Mouse (Mus musculus) neural tube, embryonic 11.5 days (tissue): ENCODE measurements around the gene Ttbk1. TPM values are rescaled to one million over a fixed set of nuclear protein-coding genes. Genes with fewer than 3 reads are reported as not detected.
"Not testable (repeated sequence)": the region's sequence is repeated elsewhere in the genome, so short reads cannot be mapped to it uniquely, and the experiment has no call there.

ENCODE experiments used
- ATAC-seq: fragments of 200-750 bp; cut with Nextera tagmentation; 2 replicates; pipeline ENCODE4 v1.8.0; 2017; ENCODE audit warnings: moderate number of reproducible peaks, mild to moderate bottlenecking, moderate TSS enrichment, moderate library complexity; ENCODE audit not compliant: insufficient read depth, low FRiP score, low TSS enrichment
- DNase-seq: peaks from one replicate; pipeline ENCODE4 v3.0.0-alpha.2; 2015; ENCODE audit warnings: low spot score
- H3K27ac ChIP-seq: fragments of 300-500 bp; sonication (generic); 2 replicates; pipeline ENCODE4 v1.5.1; 2014; ENCODE audit warnings: low read depth, mild to moderate bottlenecking, low read length
- H3K27me3 ChIP-seq: fragments of 300-500 bp; sonication (generic); 2 replicates; pipeline ENCODE4 v1.6.1; 2014; ENCODE audit warnings: mild to moderate bottlenecking, low read length, mixed read lengths; ENCODE audit not compliant: control insufficient read depth, insufficient read depth
- H3K36me3 ChIP-seq: fragments of 300-500 bp; sonication (generic); 2 replicates; pipeline ENCODE4 v1.6.1; 2014; ENCODE audit warnings: mild to moderate bottlenecking, low read length, moderate library complexity, mixed read lengths; ENCODE audit not compliant: control insufficient read depth, insufficient read depth
- H3K4me1 ChIP-seq: fragments of 300-500 bp; sonication (generic); 2 replicates; pipeline ENCODE4 v1.6.1; 2014; ENCODE audit warnings: low read length, mixed read lengths; ENCODE audit not compliant: control insufficient read depth, insufficient read depth
- H3K4me2 ChIP-seq: fragments of 300-500 bp; sonication (generic); 2 replicates; pipeline ENCODE4 v1.6.1; 2014; ENCODE audit warnings: low read depth, mild to moderate bottlenecking, moderate library complexity
- H3K4me3 ChIP-seq: fragments of 300-500 bp; sonication (generic); 2 replicates; pipeline ENCODE4 v1.5.1; 2014; ENCODE audit warnings: low read depth, low read length
- H3K9ac ChIP-seq: fragments of 300-500 bp; sonication (generic); 2 replicates; pipeline ENCODE4 v1.6.1; 2014; ENCODE audit warnings: mild to moderate bottlenecking, low read length
- H3K9me3 ChIP-seq: fragments of 300-500 bp; sonication (generic); 2 replicates; pipeline ENCODE4 v1.6.1; 2016; ENCODE audit warnings: low read length; ENCODE audit not compliant: control insufficient read depth
- WGBS: fragments of 180-500 bp; shearing (Covaris S2); extraction: QIAGEN DNeasy Blood & Tissue Kit; methylation state at CpG from one replicate; pipeline ENCODE4 v1.1.7; 2014; 5-methylcytosine and 5-hydroxymethylcytosine counted together
- polyA plus RNA-seq: library from polyadenylated mRNA; unstranded; fragments of >200 nt; fragmentation: Nextera tagmentation; extraction: Ambion mirVana; gene quantifications from 2 replicates; pipeline ENCODE4 v1.2.1, GENCODE M21; 2014

The Ttbk1 gene
- polyA plus RNA-seq, 1 experiment from 2014 or later = 3.1 TPM

- Histone ChIP-seq H3K9me3 (no peaks in the 10 kb centered on the region), H3K9ac (no peak overlapping the region), H3K4me1 (no peaks in the 10 kb centered on the region), H3K4me3 (no peak overlapping the region), H3K36me3 (no peaks in the 10 kb centered on the region), H3K4me2 (no peak overlapping the region), H3K27me3 (no peaks in the 10 kb centered on the region), H3K27ac (no peak overlapping the region)
- DNase-seq (peak; percentile 43), ATAC-seq (no peak)
- WGBS = 50% methylated on average over 11 of the region's 11 CpGs
Observed at GRCm38 (mm10) chr17:46511059-46511710, 23.7 kb upstream of the Ttbk1 start.

GRCm38 (mm10) chr17:46505617-46506016 lies 18.1 kb upstream of the Ttbk1 start:
- H3K4me1 ChIP-seq = no peaks in the 10 kb centered on the region
- H3K27ac ChIP-seq = no peak overlapping the region
- no peaks in the 10 kb centered on the region for H3K36me3 ChIP-seq
- no peaks in the 10 kb centered on the region for H3K9me3 ChIP-seq
- no peaks in the 10 kb centered on the region for H3K27me3 ChIP-seq
- ATAC-seq (no peak), DNase-seq (no peak)
- no peak overlapping the region for H3K9ac ChIP-seq
- 86% methylated on average over 3 of the region's 3 CpGs for WGBS
- H3K4me2 ChIP-seq = no peak overlapping the region
- H3K4me3 ChIP-seq = no peak overlapping the region

- Histone ChIP-seq H3K36me3 (no peaks in the 10 kb centered on the region), H3K4me3 (no peak overlapping the region), H3K27ac (no peak overlapping the region), H3K9ac (no peak overlapping the region), H3K27me3 (no peaks in the 10 kb centered on the region), H3K4me2 (no peak overlapping the region), H3K4me1 (no peaks in the 10 kb centered on the region), H3K9me3 (no peaks in the 10 kb centered on the region)
- DNase-seq (no peak), ATAC-seq (no peak)
- WGBS = 78% methylated on average over 14 of the region's 14 CpGs
Observed at GRCm38 (mm10) chr17:46503847-46504638, 16.6 kb upstream of the Ttbk1 start.

GRCm38 (mm10) chr17:46502775-46503174 lies 15.3 kb upstream of the Ttbk1 start:
- no peak overlapping the region for H3K4me3 ChIP-seq
- WGBS = 92% methylated on average over 2 of the region's 2 CpGs
- peaks cover 2% of the 10 kb centered on the region; the same call in 1 of the 2 replicates for H3K36me3 ChIP-seq
- no peaks in the 10 kb centered on the region for H3K9me3 ChIP-seq
- H3K4me1 ChIP-seq = no peaks in the 10 kb centered on the region
- H3K27ac ChIP-seq = no peak overlapping the region
- H3K27me3 ChIP-seq = no peaks in the 10 kb centered on the region
- no peak overlapping the region for H3K9ac ChIP-seq
- DNase-seq (no peak), ATAC-seq (no peak)
- H3K4me2 ChIP-seq = no peak overlapping the region

- 0 out of 2 replicates have a peak, but pooled peaks cover 3% of the 10 kb centered on the region for H3K27me3 ChIP-seq
- H3K27ac ChIP-seq = no peak overlapping the region
- H3K36me3 ChIP-seq = peaks cover 2% of the 10 kb centered on the region; the same call in 1 of the 2 replicates
- peaks cover 3% of the 10 kb centered on the region; the same call in 1 of the 2 replicates for H3K4me1 ChIP-seq
- no peak overlapping the region for H3K4me2 ChIP-seq
- no peak overlapping the region for H3K9ac ChIP-seq
- ATAC-seq = no peak
- no peak for DNase-seq
- no peak overlapping the region; the same call in 1 of the 2 replicates for H3K4me3 ChIP-seq
- WGBS = 83% methylated on average over 8 of the region's 8 CpGs
- H3K9me3 ChIP-seq = no peaks in the 10 kb centered on the region
Observed at GRCm38 (mm10) chr17:46497956-46498355, 10.5 kb upstream of the Ttbk1 start.

GRCm38 (mm10) chr17:46496623-46497434 lies 9.4 kb upstream of the Ttbk1 start, which contains the start of gene Dnph1:
Gene Dnph1, plus strand, starts transcription at chr17:46496711.
- DNase-seq = peak; percentile 89
- ATAC-seq = peak; percentile 96
- no peak within 1 kb of the TSS for H3K27ac ChIP-seq

GRCm38 (mm10) chr17:46496081-46496480 lies 8.6 kb upstream of the Ttbk1 start:
- not testable (repeated sequence) for H3K4me3 ChIP-seq

More at GRCm38 (mm10) chr17:46496623-46497434, 9.4 kb upstream of the Ttbk1 start, which contains the start of gene Dnph1:
- Histone ChIP-seq H3K4me3 (peak within 1 kb of the TSS; percentile 37), H3K9me3 (no peaks in the 10 kb centered on the region), H3K4me2 (peak within 1 kb of the TSS; percentile 55), H3K4me1 (peaks cover 3% of the 10 kb centered on the region; the same call in 1 of the 2 replicates), H3K27me3 (0 out of 2 replicates have a peak, but pooled peaks cover 3% of the 10 kb centered on the region), H3K9ac (peak within 1 kb of the TSS; percentile 58), H3K36me3 (peaks cover 2% of the 10 kb centered on the region; the same call in 1 of the 2 replicates)
- WGBS = under 1% methylated on average over 44 of the region's 44 CpGs

GRCm38 (mm10) chr17:46495486-46495885 lies 8.0 kb upstream of the Ttbk1 start:
- no peak overlapping the region for H3K27ac ChIP-seq
- peaks cover 3% of the 10 kb centered on the region; the same call in 1 of the 2 replicates for H3K4me1 ChIP-seq
- H3K9ac ChIP-seq = no peak overlapping the region
- no peak overlapping the region for H3K4me3 ChIP-seq
- 91% methylated on average over 5 of the region's 5 CpGs for WGBS
- H3K4me2 ChIP-seq = no peak overlapping the region
- no peaks in the 10 kb centered on the region for H3K9me3 ChIP-seq
- H3K27me3 ChIP-seq = 0 out of 2 replicates have a peak, but pooled peaks cover 3% of the 10 kb centered on the region
- DNase-seq (no peak), ATAC-seq (no peak)
- peaks cover 2% of the 10 kb centered on the region; the same call in 1 of the 2 replicates for H3K36me3 ChIP-seq

More at GRCm38 (mm10) chr17:46496081-46496480, 8.6 kb upstream of the Ttbk1 start:
- H3K4me2 ChIP-seq, ATAC-seq, H3K4me1 ChIP-seq, H3K9me3 ChIP-seq, H3K27me3 ChIP-seq, H3K9ac ChIP-seq, H3K36me3 ChIP-seq, DNase-seq, H3K27ac ChIP-seq: not testable (repeated sequence)
